Mouse (Mus musculus) olfactory bulb, adult 2 months (tissue): ENCODE measurements around the gene Spsb4.

Source experiments
- CTCF ChIP-seq: fragments of 200-500 bp; IDR thresholded peaks from 2 replicates; pipeline ENCODE4 v1.5.1; 2012; ENCODE audit warnings: low read depth, mild to moderate bottlenecking, low read length, moderate library complexity; ENCODE audit not compliant: insufficient read depth
- POLR2A ChIP-seq: fragments of 200-500 bp; IDR thresholded peaks from 2 replicates; pipeline ENCODE4 v1.6.1; 2012; ENCODE audit warnings: mild to moderate bottlenecking, low read depth, low read length, moderate library complexity; ENCODE audit not compliant: insufficient read depth

GRCm38 (mm10) chr9:96923577-96924316 is 94.9 kb downstream of the Spsb4 start:
- TF ChIP-seq CTCF (no peak), POLR2A (no peak)
